Mouse (Mus musculus) MEL (cell line): ENCODE measurements around the gene Ubtd2.

Source experiments
- CHD1 ChIP-seq: IDR thresholded peaks from 2 replicates; pipeline ENCODE4 v1.6.1; 2012; ENCODE audit warnings: low read depth, mild to moderate bottlenecking, inconsistent platforms, low read length, improper control_type of control experiment
- CHD2 ChIP-seq: IDR thresholded peaks from 2 replicates; pipeline ENCODE4 v1.6.1; 2011; ENCODE audit warnings: low read length, improper control_type of control experiment
- CTCF ChIP-seq, 3 experiments: IDR thresholded peaks in 2 of 3; conservative IDR thresholded peaks in 1 of 3; 2 replicates each; pipeline ENCODE4 v1.5.1; 2011 to 2012; ENCODE audit warnings: low read length in 3 of 3, low read depth in 2 of 3, mild to moderate bottlenecking in 2 of 3, improper control_type of control experiment in 1 of 3, inconsistent platforms in 1 of 3, mixed read lengths in 1 of 3, moderate library complexity in 1 of 3; ENCODE audit not compliant: control insufficient read depth in 1 of 3, insufficient read depth in 1 of 3, poor library complexity in 1 of 3, severe bottlenecking in 1 of 3
- EP300 ChIP-seq, 2 experiments: IDR thresholded peaks; 2 replicates each; pipeline ENCODE4 v1.6.1; 2011; ENCODE audit warnings: improper control_type of control experiment in 2 of 2, low read length in 2 of 2, low read depth in 1 of 2, mild to moderate bottlenecking in 1 of 2
- GABPA ChIP-seq: IDR thresholded peaks from 2 replicates; pipeline ENCODE4 v1.6.1; 2012; ENCODE audit warnings: low read depth, mild to moderate bottlenecking, inconsistent platforms, low read length, improper control_type of control experiment, moderate library complexity
- GATA1 ChIP-seq: IDR thresholded peaks from 2 replicates; pipeline ENCODE4 v1.6.1; 2011; ENCODE audit warnings: low read depth, low read length, improper control_type of control experiment
- HCFC1 ChIP-seq: IDR thresholded peaks from 2 replicates; pipeline ENCODE4 v1.6.1; 2012; ENCODE audit warnings: low read depth, mild to moderate bottlenecking, inconsistent platforms, low read length, improper control_type of control experiment, moderate library complexity
- MXI1 ChIP-seq: IDR thresholded peaks from 2 replicates; pipeline ENCODE4 v1.6.1; 2011; ENCODE audit warnings: mild to moderate bottlenecking, low read depth, low read length, improper control_type of control experiment
- MYB ChIP-seq: IDR thresholded peaks from 2 replicates; pipeline ENCODE4 v1.6.1; 2011; ENCODE audit warnings: mild to moderate bottlenecking, low read depth, low read length, improper control_type of control experiment
- MYC ChIP-seq: IDR thresholded peaks from 2 replicates; pipeline ENCODE4 v1.6.1; 2011; ENCODE audit warnings: low read depth, mild to moderate bottlenecking, low read length, improper control_type of control experiment, moderate library complexity
- POLR2A ChIP-seq, 2 experiments: IDR thresholded peaks; 2 replicates each; pipeline ENCODE4 v1.6.1; 2011 to 2012; ENCODE audit warnings: low read length in 2 of 2, mild to moderate bottlenecking in 2 of 2, control low read depth in 1 of 2, improper control_type of control experiment in 1 of 2, low read depth in 1 of 2, moderate library complexity in 1 of 2; ENCODE audit not compliant: control insufficient read depth in 1 of 2, insufficient read depth in 1 of 2, poor library complexity in 1 of 2
- RCOR1 ChIP-seq: IDR thresholded peaks from 2 replicates; pipeline ENCODE4 v1.6.1; 2012; ENCODE audit warnings: low read depth, mild to moderate bottlenecking, inconsistent platforms, low read length, improper control_type of control experiment

DNA sequence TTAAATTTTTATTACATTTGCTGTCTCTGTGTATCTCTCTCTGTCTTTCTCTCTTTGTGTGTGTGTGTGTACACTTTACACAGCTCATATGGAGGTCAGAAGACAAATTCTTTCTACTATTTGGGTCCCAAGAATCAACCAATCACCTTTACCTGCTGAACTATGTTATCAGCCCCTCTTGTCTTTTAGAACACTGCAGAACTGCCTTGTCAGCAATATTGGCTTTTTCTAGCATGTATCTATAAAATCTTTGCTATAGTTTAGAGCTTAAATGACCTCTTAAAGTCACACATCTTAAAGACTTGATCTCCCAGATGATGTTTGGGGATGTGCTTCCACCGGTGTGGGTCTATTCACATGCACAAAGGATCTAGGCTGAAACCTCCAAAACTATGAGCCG lies 35.9 kb downstream of the Ubtd2 start:
- TF ChIP-seq POLR2A (IDR thresholded peaks at IDR 0.05; ENCODE audit: control insufficient read depth in 1 of 2, insufficient read depth in 1 of 2, low read depth in 1 of 2, low read length in 2 of 2, poor library complexity in 1 of 2) (no peak), MXI1 (no peak), CTCF (IDR thresholded peaks at IDR 0.05 in 2 of 3, conservative IDR thresholded peaks at IDR 0.05 in 1 of 3; ENCODE audit: control insufficient read depth in 1 of 3, insufficient read depth in 1 of 3, low read depth in 2 of 3, low read length in 3 of 3, poor library complexity in 1 of 3, severe bottlenecking in 1 of 3) (no peak), RCOR1 (no peak), EP300 (IDR thresholded peaks at IDR 0.05; ENCODE audit: low read depth in 1 of 2, low read length in 2 of 2) (no peak), HCFC1 (no peak), CHD1 (no peak), GABPA (no peak), MYC (no peak), MYB (no peak), CHD2 (no peak), GATA1 (no peak)
